Mouse (Mus musculus): ENCODE data around the gene Med13l.

DNA sequence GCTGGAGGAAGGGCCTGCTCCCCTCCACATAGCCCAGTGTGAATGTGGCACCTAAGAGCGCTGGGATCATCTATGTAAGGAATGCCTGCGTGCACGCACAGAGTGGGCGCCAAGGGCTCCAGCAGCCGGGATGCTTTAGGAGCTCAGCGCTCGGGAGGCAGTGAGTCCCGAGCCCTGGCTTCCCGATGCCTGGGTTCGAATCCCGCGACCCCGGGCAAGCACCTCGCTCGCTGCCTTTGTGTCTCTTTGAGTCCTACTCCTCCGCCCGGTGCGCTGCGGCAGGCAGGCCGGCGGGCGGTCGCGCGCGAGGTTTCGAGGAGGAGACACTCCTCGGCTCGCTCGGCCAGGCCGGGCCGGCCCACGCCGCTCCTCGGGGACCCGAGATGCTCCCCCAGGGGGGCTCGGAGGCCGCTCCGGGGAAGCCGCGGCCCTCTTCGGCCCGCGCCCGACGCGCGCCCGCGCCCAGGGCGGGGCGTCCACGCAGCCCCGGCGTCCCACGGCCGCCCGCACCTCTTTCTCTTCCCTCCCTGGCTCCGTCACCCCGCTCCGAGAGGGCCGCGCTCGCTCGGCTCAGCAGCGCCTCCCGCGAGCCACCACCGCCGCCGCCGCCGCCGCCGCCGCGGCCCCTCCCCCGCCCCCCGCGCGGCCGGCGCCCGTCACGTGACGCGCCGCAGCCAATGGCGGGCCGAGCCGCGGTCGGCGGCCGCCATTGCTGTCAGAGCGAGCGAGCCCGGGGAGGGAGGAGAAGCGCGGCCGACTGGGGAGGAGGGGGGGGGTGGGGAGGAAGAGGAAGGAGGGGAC lies 695 bp upstream of the Med13l start:
- TF ChIP-seq CTCF (IDR thresholded peaks at IDR 0.05; ENCODE audit: extremely low read depth, insufficient read depth, insufficient read length, insufficient replicate concordance) (no peak), POLR2A (IDR thresholded peaks at IDR 0.05; ENCODE audit: low read depth, low read length) (peak; percentile 31; the same call in 1 of the 2 replicates)

Data from spleen, adult 2 months (tissue).